Mouse (Mus musculus): ENCODE data around the gene Rnf187.
A peak's percentile ranks its signal among the peaks of the same experiment; 100 is the strongest.
"Not testable (repeated sequence)": the region's sequence is repeated elsewhere in the genome, so short reads cannot be mapped to it uniquely, and the experiment has no call there.

The Rnf187 gene

DNA sequence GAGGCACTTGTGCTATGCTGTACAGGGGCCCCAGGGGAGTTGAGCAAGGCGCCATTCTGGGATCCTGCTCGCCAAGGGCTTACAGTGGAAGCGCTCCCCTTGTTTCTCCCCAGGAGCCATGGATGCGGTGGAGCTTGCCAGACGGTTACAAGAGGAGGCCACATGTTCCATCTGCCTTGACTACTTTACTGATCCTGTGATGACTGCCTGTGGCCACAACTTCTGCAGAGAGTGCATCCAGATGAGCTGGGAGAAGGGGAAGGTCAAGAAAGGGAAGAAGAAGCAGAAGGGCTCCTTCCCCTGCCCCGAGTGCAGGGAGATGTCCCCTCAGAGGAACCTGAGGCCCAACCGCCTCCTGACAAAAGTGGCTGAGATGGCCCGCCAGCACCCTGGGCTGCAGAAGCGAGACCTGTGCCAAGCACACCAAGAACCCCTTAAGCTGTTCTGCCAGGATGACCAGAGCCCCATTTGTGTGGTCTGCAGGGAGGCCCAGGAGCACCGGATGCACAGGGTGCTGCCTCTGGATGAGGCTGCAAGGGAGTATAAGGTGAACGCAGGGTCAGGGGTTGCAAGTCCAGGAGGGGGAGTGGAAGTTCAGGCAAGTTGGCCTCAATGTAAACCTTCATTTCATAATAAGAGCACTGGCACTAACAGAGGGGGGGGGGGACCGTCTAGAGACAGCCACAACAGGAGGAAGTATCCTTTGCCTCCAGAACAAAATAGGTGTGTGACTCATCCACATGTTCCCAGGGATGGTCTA, 26.5 kb upstream of the Rnf187 start:
- DNase-seq, result no peak

DNA sequence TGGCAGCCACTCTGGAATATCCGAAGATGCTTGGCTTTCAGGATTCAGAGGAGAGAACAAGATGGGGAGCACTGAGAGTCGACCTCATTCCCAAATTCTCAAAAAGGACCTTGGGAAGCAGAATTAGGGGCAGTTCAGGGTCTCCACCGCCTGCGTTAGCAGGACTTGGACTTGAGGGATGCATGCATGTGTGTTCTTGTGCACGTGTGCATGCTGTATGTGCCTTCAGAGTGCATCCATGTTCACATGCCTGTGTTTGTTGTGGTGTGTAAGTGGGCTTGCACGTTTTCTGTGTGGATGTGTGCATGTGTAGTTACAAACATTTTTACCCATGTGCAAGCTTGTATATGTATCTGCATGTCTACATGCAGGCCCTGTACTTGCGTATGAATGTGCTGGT, 25.5 kb upstream of the Rnf187 start:
- DNase-seq, result no peak

DNA sequence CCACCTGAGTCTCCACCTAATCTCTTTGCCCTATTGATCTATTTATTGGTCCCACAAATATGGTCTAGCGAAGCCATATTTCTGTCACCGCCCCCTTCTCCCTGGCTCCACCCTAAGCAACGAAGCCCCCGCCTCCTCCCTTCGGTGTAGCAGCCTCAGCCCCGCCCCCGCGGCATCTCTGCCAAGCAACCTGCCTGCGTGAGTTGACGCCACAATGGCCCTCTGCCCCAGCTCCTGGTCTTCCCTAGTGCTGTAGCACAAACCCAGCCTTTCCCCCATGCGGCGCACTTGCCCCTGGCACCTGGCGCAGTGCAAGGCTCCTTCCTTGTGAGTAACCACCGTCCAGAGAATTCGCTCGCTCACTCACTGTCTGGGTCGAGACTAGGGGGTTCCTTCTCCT, 24.8 kb upstream of the Rnf187 start:
- no peak for DNase-seq

DNA sequence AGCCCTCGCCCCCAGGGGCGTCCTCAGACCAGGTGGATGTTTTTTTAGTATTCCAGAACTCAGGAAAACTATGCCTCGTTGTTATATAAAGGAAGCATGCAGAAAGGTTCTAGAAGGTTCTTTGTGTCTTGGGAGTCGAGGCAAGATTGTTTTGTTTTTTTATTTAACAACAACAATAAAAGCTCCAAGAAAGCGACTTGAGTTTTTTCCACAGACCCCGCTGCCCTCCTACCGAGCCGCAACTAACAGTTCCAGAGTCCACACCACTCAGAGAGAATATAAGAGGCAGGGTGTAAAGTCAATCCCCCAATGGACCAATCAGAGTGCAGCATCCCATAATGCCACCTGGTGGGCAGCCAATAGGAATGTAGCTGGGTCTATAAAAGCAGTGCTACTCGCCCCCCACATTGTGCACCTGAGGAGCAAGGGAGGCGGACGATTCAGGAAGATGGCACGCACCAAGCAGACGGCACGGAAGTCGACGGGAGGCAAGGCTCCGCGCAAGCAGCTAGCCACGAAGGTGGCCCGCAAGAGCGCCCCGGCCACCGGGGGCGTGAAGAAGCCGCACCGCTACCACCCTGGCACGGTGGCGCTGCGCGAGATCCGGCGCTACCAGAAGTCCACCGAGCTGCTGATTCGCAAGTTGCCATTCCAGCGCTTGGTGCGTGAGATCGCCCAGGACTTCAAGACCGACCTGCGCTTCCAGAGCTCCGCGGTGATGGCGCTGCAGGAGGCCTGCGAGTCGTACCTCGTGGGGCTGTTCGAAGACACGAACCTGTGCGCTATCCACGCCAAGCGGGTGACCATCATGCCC, 22.9 kb upstream of the Rnf187 start:
- no peak for DNase-seq

DNA sequence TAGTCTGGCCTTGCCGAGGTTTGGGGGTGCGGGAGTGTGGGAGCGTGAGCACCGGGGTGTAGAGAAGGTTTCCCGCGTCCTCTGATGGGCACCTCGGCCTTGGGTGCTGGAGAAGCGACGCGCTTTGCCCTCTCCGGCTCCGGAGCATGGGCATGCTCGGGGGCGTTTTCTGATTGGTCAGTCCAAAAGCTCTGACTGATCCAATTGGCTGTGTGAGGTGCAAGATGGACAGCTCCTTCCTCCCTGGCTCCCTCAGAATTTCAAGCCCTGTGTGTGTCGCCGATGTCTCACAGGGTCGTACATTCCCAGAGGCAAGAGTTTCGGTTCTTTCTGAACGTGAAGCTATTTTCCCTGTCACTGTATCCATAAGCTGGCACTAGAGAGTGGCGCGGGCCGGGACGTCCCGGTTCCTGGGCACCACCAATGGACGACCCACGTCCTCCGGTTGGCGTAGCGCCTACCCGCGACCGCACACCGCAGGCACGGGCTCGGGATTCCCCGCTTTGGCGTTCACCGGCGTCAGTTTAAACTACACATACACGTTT, 21.3 kb upstream of the Rnf187 start:
- DNase-seq, result peak; percentile 85

DNA sequence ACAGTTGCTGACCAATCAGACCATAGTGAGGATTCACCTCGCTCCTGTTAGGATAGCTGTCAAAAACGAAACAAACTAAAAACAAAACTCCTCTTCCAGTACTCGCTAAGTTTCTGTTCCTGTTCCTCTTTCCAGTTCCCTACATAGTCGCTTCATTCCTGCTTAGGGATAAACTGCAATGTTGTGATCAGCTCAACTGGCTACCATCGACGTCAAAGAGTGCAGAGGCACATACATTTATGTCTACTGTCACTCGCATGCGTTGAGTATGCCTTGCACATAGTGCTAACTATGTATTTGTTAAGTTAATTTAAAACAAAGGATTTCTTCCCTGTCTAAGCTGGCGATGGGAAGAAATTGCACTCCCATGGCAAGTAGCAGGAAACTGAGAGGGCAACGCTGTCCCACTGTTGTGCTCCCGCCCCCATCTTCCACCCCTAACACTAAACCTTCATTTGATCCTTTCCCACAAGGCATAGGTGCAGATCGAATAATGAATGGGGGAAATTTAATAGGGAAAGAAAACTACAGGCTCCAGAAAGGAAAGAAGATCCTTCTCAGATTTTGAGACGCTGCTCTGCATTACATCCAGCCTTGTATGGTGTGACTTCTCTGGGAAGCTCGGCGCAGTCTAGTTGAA, 20.6 kb upstream of the Rnf187 start:
- DNase-seq, result no peak

DNA sequence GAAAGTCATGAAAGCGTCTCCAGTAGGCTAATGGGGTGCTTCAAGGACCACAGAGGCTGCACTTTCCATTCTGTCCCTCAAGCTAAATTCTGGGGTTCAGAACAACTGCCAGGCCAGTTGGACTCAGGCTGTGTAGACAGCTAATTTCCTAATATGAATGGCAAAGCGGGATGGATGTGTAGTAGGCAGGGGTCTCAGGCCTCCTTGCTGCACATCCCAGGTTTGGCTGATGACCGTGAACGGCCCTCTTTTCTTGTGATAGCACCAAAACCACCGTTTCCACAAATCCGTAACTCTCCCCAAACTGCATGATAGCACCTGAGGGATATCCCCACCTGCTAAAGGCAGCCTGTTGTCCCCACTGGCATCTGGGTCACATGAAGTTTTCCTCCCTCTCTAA, 19.8 kb upstream of the Rnf187 start:
- DNase-seq, result no peak

DNA sequence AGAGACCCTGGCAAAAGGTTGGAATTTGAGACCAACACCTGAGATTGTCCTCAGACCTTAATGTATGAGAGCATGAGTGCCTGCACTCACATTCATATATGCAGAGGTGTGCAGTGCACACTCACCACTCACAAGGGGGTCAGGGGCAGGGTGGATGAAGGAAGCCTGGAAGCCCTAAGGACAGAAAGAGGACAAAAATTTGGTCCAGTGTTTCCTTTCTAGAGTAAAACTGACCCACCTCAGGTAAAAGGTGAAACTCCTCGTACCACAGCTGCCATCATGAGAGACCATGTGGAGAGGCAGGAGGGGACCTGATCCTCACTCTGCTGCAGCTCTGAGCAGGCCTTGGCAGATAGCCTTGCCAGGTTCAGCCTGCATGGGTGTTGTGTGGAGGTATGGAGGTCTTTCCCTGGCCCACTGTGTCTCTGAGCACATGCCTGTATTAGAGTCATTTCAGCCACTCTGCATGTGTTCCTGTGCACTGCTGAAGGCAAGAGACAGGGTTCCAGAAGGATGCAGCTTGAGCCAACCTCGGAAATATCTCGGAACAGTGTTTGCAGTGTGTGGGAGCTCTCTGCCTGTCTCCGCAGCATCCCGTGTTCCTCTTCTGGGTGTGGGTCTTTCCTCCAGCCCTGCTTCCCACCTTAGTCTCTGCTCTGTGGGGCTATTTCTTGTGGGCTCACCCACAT, 18.7 kb upstream of the Rnf187 start:
- DNase-seq, result no peak

DNA sequence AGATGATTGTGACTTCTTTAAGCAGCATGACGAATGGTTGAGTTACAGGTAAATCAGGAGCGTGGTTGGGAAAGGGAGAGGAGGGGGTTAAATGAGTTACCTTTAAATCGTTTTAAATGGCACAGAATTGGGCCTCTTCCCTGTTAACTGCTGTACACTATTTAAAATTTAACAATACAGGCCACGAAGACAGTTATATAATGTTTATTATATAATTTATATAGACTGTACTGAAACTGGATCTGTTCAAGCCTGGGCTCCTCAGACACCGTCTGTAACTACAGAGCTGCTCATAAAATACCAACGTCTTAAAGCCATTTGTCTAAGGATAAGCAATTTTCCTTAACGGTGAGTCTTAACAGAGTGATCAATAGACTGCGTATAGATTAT, 17.1 kb upstream of the Rnf187 start:
- no peak for DNase-seq

DNA sequence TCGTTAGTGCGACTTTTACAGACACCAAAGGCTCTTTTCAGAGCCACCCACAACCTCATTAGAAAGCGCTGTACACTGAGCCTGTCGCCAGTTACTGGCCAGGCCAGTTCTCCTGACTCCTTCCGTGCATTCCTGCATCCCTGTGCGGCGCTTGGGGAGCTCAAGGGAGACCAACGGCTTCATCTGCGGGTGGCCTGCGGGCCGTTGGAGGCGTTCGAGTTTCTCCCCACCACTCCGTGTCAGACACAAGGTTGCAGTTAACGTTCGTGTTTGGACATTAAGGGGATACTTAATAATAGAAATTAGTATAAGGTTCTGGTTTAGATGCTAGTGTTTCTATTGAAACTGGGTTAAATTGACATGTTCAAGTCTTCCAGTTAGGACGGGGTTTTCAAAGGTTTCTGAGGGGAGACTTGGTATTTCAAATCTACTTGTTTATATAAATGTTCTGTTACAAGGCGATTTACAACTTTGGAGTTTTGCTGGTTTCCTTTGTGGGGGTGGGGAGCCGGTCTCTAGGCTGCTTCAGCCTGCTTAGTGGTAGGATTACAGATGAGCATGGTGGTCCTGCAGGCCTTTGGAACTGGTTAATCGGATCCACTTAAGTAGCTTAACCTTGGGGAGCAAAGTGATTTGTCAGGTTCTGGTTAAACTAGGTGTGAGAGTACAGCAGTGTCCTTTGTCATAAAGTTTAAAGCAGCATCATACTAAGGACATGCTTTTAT, 16.6 kb upstream of the Rnf187 start:
- DNase-seq, result no peak

DNA sequence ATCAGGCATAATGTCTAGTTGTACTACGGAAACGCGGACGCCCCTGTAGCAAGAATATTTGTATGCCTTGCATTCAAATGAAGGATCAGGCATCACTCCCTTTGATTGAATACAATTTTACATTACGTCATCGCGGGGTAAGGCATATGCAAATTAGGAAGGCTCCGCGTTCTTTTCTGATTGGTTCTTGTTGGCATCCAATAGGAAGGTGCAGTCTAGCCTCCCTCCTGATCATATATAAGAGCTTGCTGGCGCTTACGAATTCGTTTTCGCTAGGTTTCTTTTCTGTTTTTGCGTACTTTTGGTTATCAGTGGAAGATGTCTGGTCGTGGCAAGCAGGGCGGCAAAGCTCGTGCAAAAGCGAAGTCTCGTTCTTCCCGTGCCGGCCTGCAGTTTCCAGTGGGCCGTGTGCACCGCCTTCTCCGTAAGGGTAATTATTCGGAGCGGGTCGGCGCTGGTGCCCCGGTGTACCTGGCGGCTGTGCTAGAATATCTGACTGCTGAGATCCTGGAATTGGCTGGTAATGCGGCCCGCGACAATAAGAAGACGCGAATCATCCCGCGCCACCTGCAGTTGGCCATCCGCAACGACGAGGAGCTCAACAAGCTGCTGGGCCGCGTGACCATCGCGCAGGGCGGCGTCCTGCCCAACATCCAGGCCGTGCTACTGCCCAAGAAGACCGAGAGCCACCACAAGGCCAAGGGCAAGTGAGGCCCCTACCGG, 15.9 kb upstream of the Rnf187 start, which contains the start of the genes Hist3h2a and Trim17:
Gene Hist3h2a, plus strand, starts transcription at position 266 of the 723 bp plus-strand sequence.
Gene Trim17, plus strand, starts transcription at position 266 of the 723 bp plus-strand sequence.
- DNase-seq, result peak; percentile 94

DNA sequence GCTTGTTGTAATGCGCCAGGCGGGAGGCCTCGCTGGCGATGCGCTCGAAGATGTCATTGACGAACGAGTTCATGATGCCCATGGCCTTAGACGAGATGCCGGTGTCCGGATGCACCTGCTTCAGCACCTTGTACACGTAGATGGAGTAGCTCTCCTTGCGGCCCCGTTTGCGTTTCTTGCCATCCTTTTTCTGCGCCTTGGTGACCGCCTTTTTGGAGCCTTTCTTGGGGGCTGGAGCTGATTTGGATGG, 15.4 kb upstream of the Rnf187 start:
- DNase-seq, result not testable (repeated sequence)

DNA sequence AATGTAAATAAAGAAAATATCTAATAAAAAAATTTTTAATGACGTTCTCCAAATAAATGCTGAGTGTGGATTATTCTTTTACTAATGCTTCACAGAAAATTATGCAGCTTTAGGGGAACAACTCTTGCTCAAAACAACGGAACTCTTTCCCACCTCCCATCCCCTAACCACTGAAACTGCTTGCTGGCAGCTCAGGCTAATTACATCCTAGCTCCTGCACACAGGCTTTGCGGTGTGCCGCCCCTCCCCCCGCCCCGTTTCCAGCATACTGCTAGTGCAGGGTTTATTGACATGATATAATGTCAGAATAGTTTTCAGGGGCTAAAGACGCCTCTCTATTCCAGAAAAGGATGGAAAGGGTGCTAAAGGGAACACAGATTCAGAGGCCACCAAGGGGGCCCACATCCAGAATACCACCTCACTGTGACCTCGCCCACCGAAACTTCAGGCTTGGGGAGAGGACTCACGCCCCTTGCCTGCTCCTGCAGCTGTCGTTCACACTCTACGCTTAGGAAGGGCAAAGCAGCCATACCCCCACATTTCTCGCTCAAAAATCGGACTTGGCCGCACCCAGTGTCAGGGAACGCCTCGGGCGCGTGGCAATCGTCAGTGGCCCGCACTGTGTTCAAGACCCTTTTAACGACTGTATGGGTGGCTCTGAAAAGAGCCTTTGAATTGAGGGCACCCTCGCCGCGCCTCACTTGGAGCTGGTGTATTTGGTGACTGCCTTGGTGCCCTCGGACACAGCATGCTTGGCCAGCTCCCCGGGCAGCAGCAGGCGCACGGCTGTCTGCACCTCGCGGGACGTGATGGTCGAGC, 14.8 kb upstream of the Rnf187 start:
- no peak for DNase-seq

DNA sequence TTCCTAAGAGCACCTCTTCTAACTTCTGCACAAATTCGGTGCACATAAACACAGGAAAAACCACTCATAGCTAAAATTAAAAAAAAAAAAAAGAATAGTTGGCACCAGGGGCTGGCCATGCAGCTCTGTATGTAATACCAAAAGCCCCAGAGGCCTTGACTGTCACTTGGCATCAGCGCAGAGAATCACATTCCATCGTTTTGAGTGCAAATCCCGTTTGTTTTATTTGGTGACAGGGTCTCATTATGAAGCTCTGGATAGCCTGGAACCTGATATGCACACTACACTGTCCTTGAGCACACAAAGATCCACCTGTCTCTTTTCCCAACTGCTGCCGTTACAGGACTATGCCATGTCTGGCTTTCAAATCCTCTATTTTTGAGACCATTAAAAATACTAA, 12.5 kb upstream of the Rnf187 start:
- DNase-seq, result no peak

DNA sequence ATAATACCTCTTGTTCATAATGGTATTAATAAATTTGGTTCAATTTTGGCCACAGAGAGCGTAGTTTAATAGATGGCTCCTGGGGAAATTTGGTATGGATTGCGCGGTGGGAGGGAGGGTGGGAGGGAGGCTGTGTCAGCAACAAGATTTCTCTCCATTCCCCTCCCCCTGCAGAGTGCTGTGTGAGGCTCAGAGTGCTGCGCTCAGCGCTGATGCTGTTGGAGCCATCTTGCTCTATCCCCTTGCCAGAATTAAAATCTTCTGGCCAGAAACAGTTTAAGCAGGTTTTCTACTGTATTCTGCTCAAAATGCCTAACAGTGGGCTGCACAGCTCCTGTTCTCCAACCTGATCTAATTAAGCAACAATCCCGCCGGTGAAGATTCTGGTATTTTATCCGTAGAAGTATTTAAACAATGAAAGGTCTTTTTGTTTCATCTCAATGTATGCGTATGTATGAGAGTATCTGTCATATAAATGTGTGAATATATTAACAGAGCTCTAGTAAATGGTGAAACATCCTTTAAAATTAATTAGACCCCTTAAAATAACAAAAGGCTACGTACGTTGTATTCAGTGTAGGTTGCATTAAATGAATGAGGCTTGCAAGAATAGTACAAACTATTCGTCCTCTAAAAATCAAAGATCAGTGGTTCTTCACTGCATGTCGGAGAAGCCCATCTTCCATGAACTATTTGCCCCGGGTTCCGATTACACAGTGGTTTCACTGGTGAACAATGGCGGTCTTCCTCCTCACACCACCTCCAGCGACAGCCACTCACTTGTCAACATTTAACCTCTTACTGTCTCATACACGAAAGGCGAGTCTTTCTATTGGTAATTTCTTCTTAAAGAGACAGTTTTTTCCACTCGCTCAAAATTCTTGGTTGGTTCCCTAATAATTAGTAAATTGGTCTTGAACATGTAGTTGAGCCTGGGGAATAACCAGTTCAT, 11.0 kb upstream of the Rnf187 start:
- peak; percentile 85 for DNase-seq

DNA sequence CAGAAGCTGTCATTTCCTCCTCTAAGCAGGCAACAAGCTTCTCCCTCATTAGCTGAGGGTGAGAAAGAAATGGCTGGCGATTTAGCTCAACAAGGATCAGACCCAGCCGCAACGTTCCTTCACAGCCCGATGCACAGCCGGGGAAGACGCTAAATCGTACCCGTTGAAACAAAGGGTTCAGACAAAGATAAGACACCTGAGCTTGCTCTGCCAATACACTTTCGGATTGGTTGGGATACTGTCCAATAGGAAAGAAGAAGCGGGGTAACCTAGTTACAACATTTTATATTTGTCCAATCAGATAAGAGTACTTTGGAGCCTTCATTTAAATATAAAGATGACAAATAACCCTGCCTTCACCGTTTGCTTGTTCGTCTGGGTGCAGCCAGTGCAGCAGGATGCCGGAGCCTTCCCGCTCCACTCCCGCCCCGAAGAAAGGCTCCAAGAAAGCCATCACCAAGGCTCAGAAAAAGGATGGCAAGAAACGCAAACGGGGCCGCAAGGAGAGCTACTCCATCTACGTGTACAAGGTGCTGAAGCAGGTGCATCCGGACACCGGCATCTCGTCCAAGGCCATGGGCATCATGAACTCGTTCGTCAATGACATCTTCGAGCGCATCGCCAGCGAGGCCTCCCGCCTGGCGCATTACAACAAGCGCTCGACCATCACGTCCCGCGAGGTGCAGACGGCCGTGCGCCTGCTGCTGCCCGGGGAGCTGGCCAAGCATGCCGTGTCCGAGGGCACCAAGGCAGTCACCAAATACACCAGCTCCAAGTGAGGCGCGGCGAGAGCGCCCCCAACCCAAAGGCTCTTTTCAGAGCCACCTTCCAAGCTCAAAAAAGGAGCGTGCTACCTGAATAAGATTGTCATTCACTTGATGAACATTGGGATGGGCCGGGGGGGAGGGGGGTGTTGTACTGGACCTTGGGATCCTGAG, 10.1 kb upstream of the Rnf187 start, which contains the start of gene Hist3h2ba:
Gene Hist3h2ba, plus strand, starts transcription at position 379 of the 938 bp plus-strand sequence.
- DNase-seq, result peak; percentile 86

DNA sequence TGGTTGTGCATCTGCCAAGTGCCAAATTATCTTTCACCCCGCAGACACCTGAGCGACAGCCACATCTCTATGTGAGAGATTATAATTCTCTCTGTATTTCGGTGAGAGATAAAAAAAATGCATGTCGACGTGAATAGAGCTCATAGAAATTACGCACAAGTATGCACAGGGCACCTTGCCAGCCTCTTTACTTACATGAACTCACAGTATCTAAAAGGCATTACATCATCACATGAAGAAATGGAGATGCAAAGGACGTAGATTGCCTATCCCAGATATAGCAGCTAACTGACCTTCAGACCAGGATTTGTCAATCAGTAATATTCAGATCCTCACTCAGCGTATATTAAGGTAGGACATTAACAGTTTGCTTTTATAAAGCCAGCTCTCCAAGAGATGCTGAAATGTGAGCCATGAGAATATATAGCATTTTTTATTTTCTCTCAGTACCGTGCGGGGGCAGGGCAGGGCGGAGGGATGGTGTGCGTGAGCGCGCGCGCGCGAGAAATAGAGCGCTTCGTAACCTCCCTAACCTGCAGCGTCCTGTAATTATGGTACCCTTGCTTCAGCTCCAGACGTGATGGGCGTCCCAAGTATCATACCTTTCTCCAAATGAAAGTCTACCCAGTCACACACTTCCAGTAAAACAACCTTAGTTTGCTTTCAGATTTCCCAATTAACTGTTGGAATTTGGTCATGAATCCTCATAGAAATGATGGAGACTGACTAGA, 9.2 kb upstream of the Rnf187 start:
- DNase-seq, result peak; percentile 73

Measured in right cerebral cortex, adult 18-20 months (tissue).